Mouse (Mus musculus) heart, postnatal 0 days (tissue): ENCODE data around the gene Gm1043.

ENCODE experiments used
- CTCF ChIP-seq: IDR thresholded peaks from 2 replicates; pipeline ENCODE4 v1.5.1; 2016; ENCODE audit warnings: antibody characterized with exemption, control low read depth, low read depth
- EP300 ChIP-seq: IDR thresholded peaks from 2 replicates; pipeline ENCODE4 v1.6.1; 2016; ENCODE audit warnings: antibody characterized with exemption, low read depth

GRCm38 (mm10) chr5:37198011-37198688, 113.0 kb downstream of the Gm1043 start:
- no peak for TF ChIP-seq CTCF
- no peak for TF ChIP-seq EP300
